Mouse (Mus musculus): ENCODE data around the gene Pef1.

- TF ChIP-seq CTCF (IDR thresholded peaks at IDR 0.05; ENCODE audit: low read depth), result no peak
- no peak for TF ChIP-seq EP300 (IDR thresholded peaks at IDR 0.05; ENCODE audit: low read depth)
Measured at GRCm38 (mm10) chr4:130112732-130113131, 10.4 kb downstream of the Pef1 start.
